Mouse (Mus musculus): Measurements from ENCODE around the gene Rheb. TPM values are rescaled to one million over a fixed set of nuclear protein-coding genes. Genes with fewer than 3 reads are reported as not detected.

Gene Rheb
- polyA plus RNA-seq, 1 experiment: not detected

GRCm38 (mm10) chr5:24756931-24757330, 85.5 kb downstream of the Rheb start:
- H3K27ac ChIP-seq (ENCODE audit: insufficient read depth, low read depth, low read length): no peak overlapping the region
- H3K4me1 ChIP-seq (ENCODE audit: control insufficient read depth, insufficient read depth, low read length): peaks cover 2% of the 10 kb centered on the region
- 54% methylated on average over 3 of the region's 3 CpGs for WGBS
- H3K4me3 ChIP-seq (ENCODE audit: insufficient read depth, low read depth, low read length): no peak overlapping the region
- TF ChIP-seq POLR2A (IDR thresholded peaks at IDR 0.05; ENCODE audit: insufficient read depth, low read depth, low read length): no peak
- TF ChIP-seq CTCF (IDR thresholded peaks at IDR 0.05; ENCODE audit: insufficient read depth, low read depth, low read length): no peak

Other genes starting within 250 kb of the Rheb start
- gene Smarcd3, start 218.2 kb downstream of the Rheb start, polyA plus RNA-seq (2012; ENCODE audit: insufficient read depth, insufficient read length, low replicate concordance, missing spikeins): not detected in 2 replicates
- not detected in 2 replicates for gene Nub1, start 157.1 kb downstream of the Rheb start, polyA plus RNA-seq (2012; ENCODE audit: insufficient read depth, insufficient read length, low replicate concordance, missing spikeins)
- gene Wdr86, start 111.9 kb downstream of the Rheb start, polyA plus RNA-seq (2012; ENCODE audit: insufficient read depth, insufficient read length, low replicate concordance, missing spikeins): not detected in 2 replicates
- gene Crygn, start 84.6 kb downstream of the Rheb start, polyA plus RNA-seq (2012; ENCODE audit: insufficient read depth, insufficient read length, low replicate concordance, missing spikeins): not detected in 2 replicates